Mouse (Mus musculus) brain, embryonic 18.5 days (tissue): ENCODE results near the gene Sh2d6.
"Not testable (repeated sequence)": the region's sequence is repeated elsewhere in the genome, so short reads cannot be mapped to it uniquely, and the experiment has no call there.

Source experiments
- DNase-seq: peaks from one replicate; pipeline ENCODE4 v3.0.0-alpha.2; 2012; ENCODE audit warnings: low read depth, low spot score

Gene Sh2d6

DNA sequence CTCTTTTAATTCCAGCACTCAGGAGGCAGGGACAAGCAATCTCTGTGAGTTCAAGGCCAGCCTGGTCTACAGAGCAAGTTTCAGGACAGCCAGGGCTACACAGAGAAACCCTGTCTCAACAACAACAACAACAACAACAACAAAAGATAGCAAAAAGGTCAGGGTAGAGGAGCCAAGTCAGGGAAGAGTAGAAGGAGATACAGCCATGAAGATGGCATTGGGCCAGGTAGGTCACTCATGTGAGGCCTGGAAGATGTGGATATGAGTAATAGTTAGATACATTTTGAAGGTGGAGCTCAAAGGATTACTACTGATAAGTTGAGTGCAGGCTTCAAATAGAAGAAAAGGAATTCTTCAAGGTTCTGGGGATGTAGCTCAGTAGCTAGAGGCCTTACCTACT lies 18.2 kb downstream of the Sh2d6 start:
- no peak for DNase-seq

DNA sequence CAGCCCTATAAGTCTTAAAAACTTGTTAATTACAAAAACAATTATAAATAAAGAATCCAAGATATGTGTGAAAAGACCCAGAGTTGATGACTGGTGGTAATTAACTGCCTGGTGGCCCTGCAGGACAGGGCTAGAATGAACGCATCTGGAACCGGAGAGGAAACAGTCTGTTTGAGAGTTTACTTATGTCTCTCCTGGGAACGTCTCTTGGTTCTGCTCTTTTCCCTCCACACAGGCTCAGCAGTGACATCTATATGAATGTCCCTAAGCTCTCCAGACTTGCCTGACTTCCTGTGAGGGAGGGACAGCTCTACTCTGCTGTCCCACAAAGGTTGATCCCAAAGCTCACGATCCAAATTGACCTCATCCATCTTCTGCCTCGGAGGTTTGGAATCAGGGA lies 22.6 kb downstream of the Sh2d6 start:
- DNase-seq, result no peak

DNA sequence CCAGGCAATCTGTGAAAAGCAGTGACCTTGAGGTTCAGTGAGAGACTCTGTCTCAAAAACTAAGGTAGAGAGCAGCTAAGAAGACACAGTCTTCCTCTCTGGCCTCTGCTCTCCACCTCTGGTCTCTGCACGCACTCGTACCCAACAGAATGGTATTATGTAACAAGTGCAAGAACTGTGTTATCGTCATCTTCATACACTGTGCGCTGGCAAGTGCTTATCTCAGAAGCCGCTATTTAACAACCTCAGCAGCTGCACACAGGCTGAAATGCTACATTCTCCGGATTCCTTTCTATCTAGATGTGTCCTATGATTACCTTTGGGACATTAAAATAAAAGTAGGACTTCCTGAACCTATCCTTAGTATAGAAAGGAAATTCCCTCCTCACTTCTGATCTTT lies 28.6 kb downstream of the Sh2d6 start:
- no peak for DNase-seq

DNA sequence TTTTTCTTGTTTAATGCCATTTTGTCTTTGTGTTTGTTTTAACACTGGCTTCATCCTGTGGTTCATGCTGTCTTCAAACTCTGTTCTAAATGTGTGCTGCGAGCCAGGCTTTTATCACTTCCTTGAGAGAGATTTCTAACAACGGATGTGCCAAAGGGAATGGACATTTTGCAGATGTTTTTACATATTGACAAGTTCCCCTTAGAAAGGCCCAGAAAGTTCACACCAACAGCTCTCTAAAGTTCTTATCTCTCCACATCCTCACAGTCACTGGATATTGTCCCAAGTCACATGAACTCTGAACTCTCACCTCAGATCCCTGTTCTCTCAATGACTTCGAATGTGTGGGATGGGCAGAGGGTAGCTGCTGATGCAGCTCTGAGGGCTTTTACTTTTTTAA lies 30.4 kb downstream of the Sh2d6 start:
- no peak for DNase-seq

DNA sequence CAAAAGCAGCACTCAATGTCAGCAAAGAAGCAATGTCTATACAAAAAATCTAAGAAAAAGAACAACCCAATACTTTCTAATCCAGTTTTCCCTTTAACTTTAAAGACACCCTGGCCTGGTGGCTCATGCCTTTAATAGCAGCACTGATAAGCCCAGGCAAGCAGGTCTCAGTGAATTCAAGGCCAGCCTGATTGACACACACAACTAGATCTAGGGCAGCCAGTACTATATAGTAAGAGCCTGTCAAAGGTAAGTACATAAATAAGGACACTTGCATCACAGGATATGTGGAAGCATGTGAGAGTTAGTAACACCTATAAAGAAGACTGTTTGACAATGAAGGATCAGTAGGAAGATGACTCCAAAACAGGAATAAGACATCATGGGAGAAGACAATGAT lies 32.0 kb downstream of the Sh2d6 start:
- no peak for DNase-seq

DNA sequence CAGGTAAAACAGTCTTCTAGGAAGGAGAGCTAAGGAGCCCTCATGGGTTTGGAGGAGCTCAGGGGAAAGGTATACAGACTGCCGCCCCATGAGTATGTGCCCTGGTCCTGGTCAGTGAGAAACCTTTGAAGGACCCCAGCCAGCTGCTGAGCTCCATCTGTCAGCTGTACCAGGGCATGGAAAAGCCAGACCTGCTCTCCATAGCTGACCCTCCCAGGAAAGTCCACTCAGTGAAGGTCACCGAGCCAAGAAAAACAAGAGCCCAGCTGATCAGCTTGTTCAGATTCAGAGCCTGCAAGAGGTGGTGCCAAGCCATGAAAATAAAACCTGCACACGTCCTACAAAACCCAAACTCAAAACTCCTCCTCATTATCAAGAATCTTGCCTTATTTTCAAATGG lies 32.7 kb downstream of the Sh2d6 start:
- DNase-seq, result no peak

DNA sequence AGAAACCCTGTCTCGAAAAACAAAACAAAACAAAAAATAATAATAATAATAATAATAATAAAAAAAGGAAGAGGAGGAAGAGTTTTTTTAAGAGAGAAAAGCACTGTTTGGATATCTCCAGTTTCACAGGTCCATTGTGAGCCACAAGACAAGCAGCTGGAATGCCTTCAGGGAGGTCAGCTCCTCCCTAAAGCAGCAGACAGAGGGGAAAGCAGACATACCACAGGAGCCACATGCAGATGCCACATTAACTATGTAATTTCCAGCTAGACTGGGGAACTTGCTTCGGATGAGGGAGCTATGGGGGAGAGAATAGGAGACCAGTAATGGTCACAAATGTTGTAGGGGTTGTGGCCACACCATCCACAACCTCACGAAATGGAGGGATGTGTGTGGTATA lies 34.2 kb downstream of the Sh2d6 start:
- DNase-seq, result no peak

DNA sequence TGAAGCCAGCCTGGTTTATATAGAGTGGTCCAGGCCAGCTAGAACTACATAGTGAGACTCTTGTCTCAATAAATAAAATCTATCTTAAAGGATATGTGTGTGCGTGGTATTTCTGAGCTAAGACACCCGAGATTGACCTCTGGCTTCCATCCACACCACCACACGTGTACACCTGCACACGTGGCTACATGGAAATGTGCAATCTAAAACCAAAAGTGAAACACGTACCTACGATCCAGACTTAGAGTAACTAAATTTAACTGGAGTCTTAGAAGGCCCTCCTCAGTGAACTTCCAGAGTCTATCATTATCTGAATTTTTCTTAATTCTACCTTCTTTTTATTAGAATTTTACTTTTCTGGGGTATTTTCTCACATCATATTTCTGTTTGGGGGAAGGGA lies 35.2 kb downstream of the Sh2d6 start:
- DNase-seq, result no peak

DNA sequence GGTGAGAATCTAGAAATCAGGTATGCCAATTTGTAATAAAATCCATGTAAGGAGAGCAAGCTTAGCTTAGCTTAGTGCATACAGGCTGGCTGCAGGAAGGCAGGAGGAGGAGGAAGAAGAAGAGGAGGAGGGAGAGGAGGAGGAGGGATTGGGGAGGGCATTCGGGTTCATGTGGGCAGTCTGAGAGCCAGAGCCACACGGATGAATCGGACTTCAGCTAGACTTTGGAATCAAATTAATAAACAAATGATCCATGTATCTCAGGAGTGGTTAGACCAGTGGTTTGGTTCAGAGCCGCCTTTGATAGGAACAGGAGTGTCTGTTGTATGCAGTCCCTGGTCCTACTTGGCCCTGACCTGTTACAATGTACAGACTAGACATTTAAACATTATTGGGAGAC lies 36.6 kb downstream of the Sh2d6 start:
- DNase-seq, result no peak

DNA sequence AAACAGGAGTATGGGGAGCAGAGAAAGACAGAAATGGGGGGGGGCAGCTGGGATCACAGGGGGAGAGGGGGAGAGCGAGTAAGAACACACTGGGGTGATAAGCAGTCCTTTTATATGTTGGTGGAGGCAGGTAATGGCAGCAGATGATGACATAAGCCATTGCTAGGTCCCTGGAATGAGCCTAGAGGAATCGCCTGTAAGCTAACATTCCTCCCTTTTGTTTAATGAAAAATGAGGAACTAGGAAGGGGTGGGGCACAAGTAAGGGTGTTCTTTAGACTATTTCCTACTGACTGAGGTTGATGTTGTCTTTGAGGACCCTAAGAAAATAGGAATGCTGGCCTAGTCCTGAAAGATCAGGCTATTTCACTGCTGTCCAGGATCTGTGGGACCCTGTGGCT lies 39.4 kb downstream of the Sh2d6 start:
- DNase-seq, result no peak

DNA sequence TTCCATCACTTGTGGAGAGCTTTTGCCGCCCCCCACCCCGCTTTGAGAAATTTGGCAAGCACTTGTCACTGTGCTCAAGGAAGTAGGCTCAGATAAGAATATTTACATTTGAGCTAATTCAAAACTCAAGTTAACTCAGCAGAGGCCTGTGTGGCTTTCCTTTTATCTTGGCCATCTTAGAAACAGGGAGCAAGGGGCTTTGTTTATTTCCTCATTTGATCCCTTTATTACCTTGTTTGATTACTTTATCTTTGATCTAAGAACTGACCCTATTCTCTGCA lies 41.1 kb downstream of the Sh2d6 start:
- DNase-seq, result no peak

DNA sequence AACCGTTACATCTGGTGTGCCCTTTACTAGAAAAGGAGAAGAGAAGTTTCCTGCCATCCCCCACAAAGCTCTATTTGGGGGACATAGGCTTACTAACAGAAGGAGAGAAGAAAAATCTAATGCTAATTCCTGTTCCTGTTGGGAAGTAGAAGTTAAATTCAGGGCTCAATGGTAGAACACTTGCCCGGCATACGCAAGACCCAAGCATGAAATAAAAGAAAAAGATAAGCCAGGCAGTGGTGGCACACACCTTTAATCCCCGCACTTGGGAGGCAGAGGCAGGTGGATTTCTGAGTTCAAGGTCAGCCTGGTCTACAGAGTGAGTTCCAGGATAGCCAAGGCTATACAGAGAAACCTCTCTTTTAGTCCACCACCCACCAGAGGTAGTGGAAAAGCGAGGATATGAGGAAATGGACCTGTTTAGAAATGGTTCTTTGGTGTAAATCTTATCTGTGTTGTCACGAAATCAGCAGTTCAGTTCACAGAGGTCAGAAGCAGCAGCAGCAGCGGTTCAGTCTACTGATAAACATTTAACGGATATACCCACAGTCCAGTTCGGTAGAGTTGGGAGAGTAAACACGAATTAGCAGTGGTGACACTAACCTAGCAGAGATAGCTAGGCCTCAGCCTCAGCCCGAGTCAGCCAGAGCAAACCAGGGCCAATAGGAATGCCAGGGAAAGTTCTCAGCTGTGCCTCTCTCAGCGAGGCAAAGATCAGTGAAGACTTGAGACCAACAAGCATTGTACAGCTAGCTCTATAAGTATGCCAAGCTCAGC lies 41.7 kb downstream of the Sh2d6 start:
- DNase-seq, result no peak

DNA sequence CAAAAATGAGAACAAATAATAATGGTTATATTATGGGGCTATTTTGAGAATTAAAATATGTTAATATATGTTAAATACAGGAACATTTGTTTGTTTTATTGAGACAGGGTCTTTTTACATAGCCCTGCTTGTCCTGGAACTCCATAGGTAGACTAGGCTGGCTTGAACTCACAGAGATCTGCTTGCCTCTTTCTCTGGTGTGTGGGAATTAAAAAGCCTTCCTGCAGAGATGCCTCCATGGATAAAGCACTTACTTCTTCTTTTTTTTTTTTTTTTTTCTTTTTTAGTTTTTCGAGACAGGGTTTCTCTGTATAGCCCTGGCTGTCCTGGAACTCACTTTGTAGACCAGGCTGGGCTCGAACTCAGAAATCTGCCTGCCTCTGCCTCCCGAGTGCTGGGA lies 42.8 kb downstream of the Sh2d6 start:
- DNase-seq, result not testable (repeated sequence)

DNA sequence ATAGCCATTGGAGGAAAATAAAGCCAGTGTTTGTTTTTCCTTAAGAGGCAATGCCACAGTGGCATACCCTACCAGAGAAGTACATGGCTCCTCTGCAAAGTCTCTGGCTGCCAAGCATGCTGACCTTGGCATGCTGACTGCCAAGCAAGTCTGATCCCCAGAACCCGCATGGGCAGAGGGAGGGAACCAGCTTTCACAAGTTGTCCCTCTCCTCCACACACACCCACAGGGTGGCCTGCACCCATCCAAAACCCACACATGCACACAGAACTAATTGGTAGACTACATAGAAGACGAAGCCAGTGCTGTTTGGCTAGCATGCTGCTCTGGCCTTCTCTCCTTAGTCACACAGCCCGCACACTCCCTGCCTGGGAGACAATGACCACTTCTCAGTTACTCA lies 43.9 kb downstream of the Sh2d6 start:
- no peak for DNase-seq

DNA sequence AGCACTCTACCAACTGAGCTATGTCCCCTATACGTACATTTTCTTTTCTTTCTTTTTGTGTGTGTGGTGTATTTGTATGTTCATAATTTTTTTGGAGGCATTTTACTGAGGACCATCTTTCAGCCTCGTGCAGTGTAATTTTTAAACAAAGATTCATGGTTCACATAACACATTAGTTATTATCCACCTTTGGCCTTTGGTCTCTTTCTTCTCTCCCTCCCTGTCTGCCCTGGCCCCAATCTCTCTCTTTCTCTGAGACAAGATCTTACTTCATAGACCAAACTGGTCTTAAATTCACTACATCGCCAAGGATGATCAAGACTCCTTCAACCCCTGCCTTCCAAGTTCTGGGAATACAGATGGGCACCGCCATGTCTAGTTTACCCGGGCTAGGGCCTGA lies 44.7 kb downstream of the Sh2d6 start:
- DNase-seq, result no peak

DNA sequence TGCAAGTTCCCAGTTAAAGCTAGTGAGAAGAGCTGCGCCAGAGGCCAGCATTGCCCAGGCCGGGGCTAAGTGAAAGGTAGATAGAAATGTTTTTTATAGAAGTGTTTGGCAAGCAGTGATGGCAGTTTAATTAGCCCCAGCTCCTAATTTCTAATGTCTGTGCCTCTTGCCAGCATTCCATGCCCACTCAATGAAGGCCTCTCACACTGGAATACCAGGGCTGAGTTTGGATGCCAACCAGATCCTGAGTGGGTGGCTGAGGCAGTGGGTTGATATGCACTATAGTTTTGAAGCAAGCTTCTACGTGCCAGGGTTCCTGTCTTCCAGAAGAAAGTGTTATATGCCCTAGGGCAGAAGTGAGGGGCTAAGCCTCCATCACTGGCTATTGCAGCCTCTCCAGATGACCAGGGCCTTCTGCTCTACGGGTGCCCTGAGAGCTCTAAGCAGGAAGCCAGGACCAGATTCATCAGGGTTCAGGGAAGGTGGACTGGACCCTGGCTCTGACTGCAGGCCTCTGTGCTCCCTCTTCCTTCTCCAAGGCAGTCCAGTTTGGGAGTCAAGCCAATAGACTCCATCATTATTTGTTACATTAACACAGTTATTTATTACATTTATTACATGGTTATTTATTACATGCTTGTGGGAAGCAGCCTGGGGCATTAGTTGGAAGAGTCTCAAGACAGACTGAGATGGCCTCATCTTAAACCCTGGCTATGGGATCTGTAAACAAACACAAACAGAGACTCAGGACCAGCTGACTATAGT lies 46.1 kb downstream of the Sh2d6 start:
- no peak for DNase-seq

DNA sequence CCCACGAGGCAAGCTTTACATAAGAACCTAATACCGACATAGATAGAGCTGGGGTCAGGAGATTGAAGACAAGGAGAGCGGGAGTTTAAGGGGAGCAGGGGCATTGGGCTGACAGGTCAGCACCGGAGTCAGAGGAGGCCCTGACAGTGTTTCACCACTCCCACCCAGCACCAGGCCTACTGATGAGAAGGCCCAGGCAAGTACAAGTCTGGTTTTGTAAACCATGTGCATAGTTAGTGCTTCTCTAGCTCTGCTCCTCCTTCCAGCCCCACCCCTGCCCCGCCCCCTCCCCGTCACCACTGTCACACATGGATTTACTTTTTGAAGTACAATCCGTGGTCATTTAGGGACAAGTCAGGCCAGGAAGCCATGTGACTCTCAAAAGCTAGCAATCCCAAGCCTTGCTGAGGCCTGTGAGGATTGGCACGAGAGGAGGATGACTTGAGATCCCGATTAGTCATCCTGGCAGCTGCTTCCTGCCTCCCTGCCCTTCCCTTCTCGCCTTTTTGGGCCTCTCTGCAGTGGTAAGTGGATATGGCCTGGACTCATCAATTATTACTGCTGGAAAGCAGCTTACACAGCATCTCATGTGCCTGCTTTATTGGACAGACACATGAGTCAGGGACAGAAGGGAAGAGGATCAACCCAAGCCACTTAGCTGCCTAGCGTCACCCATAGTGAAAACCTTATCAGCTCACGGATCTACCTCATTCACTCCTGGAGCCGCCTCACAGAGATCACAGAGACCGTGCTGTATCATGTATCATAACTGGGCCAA lies 48.1 kb downstream of the Sh2d6 start:
- DNase-seq, result no peak

DNA sequence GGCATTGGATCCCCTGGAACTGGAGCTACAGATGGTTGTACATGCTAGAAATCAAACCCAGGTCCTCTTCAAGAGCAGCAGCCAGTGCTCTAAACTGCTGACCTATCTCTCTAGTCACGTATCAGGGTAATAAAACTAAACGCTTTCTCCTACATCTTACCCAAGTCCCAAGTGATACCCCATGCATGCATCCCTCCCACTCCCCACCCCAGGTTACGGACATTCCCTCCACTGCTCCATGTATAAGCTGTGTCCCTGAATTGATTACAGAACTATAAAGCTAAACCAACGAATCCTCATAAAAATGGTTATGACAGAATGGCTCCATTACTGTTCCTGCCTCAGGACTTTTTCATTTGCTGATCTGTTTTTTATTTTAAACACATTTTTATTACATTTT lies 55.3 kb downstream of the Sh2d6 start:
- no peak for DNase-seq

DNA sequence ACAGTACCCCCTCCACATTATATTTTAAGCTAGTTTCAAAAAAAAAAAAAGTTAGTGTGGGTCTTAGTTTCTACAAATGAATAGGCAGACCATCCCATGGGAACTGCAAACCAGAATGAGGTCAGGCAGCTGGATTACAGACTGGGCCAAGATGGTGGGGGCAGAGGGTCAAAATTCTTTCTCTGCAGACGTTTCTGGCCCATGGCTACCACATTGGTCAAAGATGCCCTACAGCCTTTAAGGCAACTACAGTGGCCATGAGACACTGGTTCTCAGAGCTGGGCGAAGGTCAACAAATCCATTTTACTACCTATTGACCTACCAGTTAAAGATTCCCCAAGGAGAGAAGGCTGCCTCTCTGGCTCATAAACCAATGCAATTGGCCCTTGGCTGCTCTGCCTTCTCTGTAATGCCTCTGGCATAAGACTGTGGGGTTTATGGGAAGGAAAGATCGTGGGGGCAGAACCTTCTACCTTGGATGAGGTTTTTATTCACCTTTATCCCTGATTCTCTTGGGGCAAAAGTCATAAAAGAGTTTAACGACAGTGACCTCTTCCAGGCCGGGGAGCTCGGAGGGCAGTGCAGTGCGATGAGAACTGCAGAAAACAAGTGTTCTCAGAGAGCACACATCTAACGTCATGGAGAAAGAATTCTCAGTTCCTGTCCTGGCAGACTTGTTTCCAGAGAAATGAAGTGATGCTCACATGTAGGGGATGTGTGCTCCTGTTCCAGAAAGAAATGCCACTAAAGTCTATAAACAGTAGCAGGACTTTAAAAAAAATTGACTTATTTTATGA lies 55.9 kb downstream of the Sh2d6 start:
- no peak for DNase-seq
